Mouse (Mus musculus) T-helper 2 cell (primary cell): Measurements from ENCODE around the gene Lbp.

Experiments
- in situ Hi-C: fragments of 300-600 bp; cut with MboI, MseI; formaldehyde crosslinking; loops from one replicate; pipeline ENCODE4 v1.15.1; 2025; ENCODE audit warnings: high pct_unique_total_duplicates

The Lbp gene

DNA sequence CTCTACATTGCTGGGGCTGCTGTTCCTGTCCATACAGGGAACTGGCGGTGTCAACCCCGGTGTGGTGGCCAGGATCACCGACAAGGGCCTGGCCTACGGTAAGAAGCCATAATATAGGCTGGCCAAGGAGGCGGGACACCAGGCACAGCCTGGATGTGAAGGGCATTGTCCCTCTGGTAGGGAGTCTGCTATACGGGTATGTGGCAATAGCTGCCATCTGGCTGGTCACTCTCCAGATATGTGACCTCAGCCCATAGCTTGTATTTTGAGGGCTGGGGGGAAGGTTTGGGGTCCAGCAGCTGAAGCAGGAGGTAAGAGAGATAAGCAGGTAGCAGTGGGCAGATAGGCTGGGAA is 380 bp downstream of the Lbp start:
- in situ Hi-C loops: no loop called here

DNA sequence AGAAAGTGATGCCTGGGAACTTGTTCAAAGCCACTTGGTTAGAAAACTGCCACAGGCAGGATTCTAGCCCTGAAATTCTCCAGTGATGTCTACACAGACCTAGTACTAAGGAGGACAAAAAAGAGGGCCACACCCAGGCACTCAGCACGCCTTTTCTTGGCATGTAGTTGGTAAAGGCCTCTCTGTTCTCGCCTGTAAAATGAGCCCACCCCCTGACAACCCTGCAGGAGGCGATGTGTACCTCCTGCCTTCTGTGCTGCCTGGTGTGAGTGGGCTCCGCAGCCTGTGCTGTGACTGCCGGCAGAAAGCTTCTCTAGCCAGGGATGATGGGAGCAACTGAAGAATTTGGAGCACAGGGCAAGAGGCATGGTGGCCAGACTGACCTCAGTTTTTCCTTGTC is 2.0 kb downstream of the Lbp start:
- in situ Hi-C loops: no loop called here

DNA sequence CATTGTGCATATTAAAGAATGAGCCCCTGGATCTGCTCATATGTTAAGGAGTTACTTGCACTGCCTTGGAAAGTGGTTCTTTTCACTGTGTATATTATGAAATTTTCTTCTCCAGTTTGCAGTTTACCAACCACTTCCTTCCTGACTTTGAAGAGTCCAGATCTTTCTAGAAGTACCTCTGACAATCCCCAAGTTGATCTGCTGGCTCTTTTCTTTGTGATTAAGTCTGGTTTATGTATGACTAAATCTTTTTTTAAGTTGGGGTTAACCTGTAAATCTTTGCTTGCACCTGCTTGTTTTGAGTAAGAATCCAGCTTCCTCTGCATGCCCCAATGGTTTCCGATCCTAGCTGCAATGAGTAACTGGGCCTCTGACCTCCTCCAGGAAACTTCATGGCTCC is 6.8 kb downstream of the Lbp start:
- in situ Hi-C loops: no loop called here

DNA sequence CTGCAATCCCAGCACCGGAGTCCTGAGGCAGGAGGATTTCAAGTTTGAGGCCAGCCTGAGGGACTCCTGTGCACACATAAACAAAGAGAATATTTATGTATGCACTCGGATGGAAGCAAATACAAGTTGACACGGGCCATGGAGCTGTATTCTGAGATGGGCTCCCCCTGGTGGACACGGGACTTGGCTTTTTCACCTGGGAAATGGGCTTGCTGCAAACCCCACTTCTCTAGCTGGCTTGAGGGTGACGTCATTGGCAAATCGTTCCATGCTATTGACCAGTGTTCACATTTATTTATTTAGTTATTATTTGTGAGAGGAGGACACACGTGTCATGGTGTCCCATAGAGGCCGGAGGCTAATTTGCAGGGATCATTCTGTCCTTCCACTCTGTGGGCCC is 10.1 kb downstream of the Lbp start:
- in situ Hi-C loops: no loop called here

DNA sequence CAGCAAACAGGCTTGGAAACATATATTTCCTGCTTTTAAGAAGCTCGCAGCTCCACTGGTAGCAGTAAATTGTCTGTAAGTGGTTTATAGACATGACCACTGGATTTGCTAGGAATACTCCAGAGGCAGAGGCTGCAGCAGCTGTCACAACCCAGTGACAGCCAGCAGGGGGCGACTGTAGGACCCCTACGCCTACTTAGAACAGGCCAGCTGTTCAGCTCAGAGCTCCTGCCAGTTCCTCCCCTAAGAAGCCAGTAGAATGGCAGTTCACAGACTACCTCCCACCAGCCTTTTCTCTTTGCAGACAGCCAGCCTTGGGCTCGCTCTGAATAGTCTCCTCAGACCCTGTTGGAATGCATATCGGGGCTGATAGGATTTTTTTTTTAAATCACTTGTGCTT is 10.7 kb downstream of the Lbp start:
- in situ Hi-C loops: no loop called here

DNA sequence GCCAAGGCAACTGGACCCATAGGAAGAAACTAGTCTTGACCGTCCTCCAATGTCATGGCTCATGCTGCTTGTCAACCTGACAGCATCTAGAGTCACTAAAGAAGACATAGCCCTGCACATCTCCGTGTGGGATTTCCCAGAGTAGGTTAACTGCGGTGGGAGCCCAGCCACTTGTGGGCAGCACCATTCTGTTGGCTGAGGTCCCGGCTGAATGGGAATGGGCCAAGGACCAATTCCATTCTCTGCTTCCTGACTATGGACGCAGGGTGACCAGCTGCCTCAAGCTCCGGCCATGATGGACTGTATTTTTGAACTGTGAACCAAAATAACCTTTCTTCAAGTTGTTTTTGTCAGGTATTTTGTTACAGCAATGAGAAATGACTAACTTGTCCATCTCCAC is 15.3 kb downstream of the Lbp start:
- in situ Hi-C loops: no loop called here

DNA sequence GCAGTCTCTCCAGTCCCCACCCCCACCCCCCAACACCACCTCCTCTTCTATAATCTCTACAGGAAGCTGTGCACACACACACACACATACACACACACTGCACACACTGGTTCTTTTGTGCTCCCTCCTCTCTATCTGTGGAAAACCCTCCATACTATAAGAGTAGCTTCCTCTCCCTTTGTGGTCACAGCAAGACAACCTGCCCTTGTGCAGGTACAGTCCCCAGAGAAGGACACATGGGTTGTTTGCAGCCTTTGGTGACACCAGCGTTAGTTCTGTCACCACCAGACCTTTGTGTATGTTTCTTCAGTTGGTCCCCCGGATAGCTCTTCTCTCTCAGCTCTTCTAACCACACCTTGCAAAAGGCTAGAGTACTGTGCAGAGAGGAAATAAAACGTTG is 16.6 kb downstream of the Lbp start:
- in situ Hi-C loops: no loop called here

DNA sequence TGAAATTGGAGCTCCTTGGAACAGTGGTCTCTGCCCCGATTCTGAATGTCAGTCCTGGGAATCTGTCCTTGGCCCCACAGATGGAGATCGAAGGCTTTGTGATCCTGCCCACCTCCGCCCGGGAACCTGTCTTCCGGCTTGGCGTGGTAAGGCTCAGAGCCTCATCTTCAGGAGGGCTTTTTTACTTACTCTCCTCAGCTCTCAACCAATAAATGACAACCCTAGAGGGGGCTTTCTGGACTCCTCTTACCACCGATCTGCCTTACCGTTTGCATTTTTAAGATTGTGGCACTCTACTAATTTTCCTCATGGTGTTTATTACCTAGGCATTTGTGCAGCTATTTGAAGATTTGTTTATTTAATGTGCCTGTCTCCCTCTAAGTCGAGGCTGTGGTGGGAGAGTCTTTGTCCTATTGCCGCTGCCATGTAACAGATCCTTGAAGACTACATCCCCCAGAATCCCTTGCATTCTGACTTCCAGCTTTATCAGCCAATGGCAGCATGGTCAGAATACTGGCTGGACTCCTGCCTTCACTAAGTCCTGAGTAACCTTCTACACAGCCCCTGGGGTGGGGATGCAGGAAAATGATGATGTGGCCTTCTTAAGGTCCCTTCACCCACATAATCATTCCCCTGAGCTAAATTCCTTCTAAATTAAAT is 18.4 kb downstream of the Lbp start:
- in situ Hi-C loops: no loop called here

DNA sequence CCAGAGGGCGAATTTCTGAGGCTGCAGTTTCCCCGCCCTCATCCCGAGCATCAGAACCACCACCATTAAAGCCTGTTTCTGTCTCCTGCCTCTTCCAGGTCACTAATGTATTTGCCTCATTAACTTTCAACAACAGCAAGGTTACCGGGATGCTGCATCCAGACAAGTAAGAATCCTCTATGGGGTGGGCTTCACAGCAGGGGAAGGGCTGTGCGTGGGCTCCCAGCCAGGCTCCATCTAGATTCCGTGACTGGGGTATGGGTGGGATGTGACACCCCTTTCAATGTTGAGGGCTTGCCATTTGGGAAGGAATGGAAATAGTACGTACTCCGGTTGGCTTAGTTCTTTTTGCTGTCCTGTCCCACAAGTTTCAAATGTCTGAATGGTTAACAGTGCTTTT is 19.3 kb downstream of the Lbp start:
- in situ Hi-C loops: no loop called here

DNA sequence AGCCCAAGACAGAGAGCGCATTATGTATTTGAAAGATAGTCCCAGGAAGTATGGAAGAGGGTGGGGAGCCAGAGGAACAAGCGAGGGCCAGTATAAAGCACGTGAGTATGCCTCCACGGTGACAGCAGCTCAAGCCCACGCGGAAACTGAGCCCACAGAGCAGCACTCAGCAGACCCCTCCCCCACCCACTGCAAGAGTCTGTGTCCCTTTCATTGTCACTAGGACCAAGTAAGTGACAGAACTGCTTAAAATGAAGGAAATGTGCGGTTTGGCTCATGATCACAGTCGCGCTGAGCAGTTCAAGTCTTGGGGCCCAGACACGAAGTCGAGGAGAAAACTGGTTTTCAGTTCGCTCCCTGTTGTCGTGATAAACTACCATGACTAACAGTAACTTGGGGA is 28.1 kb downstream of the Lbp start:
- in situ Hi-C loops: no loop called here

DNA sequence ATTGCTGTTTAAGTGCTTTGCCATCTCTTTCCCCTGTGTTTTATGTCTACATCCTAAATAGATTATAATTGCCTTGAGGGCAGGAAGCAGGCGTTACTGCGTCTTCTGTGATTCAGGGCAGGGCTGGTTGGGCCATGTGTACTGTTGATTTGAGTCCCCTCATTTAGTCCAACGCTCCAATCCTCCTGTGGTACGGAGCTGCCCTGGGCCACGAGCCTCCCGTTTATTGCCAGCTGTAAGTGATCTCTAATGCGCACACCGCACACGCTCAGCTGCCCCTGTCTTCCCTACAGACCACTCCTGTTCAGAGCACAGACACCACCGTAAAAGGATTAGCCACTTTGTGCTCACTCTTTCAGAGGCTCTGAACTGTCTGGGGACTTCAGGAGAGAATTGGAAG is 31.4 kb downstream of the Lbp start:
- in situ Hi-C loops: no loop called here

DNA sequence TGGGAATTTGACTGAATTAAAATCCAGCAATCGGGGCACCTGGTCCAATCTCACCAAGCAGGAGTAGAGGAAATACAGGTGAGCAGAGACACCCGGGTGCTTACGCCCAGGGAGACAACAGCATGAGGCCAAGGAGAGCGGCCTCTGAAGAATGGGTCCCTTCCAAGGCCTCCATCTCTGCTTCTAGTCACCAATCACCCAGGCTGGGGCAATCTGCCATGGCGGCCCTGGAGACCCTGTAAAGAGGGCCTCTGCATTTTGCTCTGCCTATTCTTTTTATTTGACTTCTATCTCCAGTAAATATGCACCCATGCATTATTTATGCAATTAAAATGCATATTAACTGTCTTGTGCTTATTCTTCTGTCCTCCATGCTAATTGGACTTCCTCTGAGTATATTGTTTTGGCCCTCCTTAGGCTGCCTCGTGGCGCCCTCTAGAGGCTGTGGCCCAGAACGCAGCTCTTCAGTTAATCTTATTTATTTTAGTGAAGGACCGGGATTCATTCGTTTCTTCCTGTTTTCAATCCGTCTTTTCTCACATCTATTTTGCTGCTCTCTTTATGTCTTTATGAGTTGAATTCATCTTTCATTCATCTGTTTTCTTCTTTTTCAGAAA is 33.8 kb downstream of the Lbp start:
- in situ Hi-C loops: loop anchor here (5.0 kb wide), 1 partner anchor 58 kb away; no protein-coding TSS in a partner anchor

DNA sequence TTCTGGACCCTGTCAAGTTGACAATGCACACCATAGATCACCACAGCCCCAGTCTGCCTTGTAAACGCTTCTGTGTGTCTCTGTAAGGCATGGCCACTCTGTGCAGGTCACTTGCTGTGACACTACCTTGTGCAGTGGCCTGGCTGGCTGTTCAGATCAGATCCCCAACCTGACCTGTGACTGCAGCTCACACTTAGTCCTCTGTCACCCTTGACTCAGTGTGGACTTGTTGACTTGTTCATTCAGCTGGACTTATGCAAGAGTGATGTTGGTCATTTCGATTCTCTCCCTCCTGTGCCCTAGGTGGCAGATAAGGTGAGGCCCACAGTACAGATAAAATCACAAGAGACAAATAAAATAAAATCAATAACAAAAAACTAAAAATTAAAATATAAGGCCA is 35.0 kb downstream of the Lbp start:
- in situ Hi-C loops: loop anchor here (5.0 kb wide), 1 partner anchor 59 kb away; no protein-coding TSS in a partner anchor

DNA sequence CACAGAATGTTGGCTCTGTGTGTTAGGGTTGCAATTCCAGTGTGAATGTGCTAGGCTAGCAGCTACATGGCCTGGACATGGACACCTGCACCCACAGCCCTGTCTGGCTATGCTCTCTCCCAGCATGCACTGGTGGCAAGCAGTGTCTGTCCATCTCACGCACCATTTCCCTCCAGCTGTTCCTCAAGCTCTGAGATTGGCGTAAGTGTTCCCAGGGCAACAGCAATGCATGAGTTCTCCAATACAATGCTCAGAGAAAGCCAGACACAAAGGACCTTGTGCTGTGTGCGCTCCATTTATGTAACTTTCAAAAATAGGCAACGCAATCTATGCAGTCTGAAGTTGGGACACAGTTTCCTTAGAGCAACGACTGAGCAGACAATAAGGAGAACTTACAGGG is 37.2 kb downstream of the Lbp start:
- in situ Hi-C loops: loop anchor here (5.0 kb wide), 1 partner anchor 61 kb away; no protein-coding TSS in a partner anchor

DNA sequence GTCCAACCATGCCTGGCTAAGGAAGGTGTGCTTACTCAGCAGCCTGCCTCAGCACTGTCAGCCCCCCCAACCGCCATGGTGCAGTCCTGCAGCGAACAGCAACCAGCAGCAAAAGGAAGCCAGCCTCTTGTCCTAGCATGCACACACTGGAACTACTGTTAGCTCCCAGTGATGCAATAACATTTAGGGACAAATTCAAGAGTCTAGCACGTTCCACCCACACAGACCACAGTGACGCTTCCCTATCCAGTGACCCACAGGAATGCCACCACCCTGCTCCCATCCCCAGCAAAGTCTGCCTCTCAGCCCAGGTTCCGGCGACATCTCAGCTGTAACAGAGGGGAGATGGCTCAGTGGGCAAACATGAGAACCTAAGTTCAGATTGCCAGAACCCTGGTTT is 40.2 kb downstream of the Lbp start:
- in situ Hi-C loops: loop anchor here (5.0 kb wide), 1 partner anchor 139 kb away; no protein-coding TSS in a partner anchor

DNA sequence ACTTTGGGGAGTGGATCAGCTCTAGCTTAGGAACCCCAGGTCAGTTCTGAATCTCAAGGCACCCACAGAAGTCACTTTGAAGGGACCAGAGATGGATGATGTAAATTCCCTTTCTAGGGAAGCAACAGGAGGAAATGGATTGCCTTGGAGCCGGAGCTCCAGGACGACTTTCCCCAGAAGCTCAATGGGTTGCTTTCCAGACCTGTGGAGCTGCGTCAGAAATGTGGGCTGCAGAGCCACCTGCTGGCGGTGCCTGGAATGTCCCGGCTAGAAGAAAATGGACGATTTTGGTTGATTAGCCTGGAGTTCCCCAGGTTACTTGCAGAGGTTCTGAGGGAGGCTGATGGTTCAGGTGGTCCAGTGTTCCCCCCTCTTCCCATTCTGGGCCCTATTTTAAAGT is 41.6 kb downstream of the Lbp start:
- in situ Hi-C loops: loop anchor here (5.0 kb wide), 1 partner anchor 141 kb away; no protein-coding TSS in a partner anchor

DNA sequence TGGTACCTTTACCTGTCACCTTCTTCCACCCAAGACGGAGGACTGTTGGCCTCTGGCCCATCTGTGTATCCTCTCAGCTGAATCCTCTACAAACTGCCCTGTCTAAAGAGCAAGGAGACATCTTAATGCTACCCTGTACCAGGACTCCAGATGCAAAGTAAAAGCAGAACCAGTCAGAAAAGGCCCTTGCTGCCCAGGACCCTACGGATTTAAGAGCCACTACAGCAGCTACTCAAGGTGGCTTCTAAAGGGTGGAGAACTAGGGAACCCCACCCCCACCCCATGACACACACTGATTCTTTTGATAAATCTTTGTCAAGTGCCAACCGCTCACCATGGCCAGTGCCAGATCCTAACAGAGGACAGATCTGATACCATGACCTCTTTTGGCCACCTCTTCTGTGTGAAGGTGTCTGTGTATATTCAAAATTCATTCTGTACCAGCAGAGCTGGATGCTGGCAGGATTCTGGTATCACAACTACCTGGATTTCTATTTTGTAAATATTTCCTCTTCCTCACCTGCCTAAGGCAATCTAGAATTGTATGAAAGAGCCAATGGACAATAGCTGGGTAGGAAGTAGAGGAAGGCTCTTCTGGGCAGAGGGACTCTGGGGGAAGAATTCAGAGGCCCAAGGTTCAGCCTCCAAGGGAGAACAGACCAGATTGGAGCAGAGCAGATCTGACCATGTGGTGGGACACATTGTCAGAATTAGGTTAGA is 46.7 kb downstream of the Lbp start:
- in situ Hi-C loops: no loop called here

DNA sequence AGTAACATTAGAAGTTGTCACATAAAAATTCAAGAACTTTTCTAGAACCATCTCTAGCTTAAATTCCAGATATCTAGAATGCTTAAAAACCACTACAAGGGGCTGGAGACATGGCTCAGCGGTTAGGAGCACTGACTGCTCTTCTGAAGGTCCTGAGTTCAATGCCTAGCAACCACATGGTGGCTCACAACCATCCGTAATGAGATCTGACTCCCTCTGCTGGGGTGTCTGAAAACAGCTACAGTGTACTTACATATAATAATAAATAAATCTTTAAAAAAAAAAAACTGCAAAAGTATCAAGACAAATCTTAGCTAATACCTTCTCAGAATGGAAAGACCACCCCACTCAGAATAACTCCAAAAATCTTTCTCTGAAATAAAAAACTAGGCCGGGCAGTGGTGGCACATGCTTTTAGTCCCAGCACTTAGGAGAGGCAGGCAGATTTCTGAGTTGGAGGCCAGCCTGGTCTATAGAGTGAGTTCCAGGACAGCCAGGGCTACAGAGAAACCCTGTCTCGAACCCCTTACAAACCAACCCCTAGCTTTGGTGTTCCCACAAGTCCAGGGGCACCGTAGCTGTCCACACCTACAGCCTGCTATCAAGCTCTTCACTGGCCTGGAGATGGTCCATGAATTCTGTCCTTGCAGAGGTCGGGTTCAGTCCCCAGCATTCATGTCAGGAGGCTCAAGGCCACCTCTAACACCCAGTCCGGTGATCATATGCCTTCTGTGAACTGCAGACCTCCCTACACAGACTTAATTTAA is 48.2 kb downstream of the Lbp start:
- in situ Hi-C loops: no loop called here

DNA sequence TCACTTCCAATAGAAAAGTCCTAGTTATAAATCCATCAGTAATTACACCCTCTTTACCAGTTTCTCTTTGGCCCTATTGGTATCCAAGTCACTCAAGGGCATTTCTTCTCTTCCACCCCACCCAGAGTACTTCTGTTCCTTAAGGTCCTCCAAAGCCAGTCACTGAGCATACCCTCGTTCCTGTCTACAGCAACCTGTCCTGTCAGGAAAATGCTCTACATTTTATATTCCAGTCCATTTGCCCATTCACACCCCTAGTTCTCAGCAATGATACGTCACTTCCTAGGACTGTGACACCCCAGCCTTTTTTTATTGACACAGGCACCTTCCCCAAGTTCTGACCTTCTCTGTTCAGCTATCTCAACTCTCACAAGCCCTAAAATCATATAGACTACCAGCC is 48.9 kb downstream of the Lbp start:
- in situ Hi-C loops: no loop called here

DNA sequence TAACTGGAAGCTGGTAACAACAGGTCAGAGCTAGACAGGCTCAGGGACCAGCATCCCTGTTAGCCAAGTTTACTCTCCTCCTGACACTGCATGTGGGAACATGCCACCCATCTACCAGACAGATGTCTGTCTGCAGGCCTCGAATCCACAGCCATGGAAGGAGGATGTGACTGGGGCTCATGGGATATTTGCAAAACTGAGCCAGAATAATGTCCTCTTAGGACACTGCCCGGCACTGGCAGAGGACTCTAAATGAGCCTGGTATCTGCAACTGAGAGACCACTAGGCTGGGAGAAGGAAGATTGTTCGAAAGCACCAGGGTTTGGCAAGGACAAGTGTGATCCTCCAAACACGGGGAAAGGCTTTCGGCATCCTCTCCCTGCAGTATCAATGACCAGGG is 49.8 kb downstream of the Lbp start:
- in situ Hi-C loops: no loop called here

DNA sequence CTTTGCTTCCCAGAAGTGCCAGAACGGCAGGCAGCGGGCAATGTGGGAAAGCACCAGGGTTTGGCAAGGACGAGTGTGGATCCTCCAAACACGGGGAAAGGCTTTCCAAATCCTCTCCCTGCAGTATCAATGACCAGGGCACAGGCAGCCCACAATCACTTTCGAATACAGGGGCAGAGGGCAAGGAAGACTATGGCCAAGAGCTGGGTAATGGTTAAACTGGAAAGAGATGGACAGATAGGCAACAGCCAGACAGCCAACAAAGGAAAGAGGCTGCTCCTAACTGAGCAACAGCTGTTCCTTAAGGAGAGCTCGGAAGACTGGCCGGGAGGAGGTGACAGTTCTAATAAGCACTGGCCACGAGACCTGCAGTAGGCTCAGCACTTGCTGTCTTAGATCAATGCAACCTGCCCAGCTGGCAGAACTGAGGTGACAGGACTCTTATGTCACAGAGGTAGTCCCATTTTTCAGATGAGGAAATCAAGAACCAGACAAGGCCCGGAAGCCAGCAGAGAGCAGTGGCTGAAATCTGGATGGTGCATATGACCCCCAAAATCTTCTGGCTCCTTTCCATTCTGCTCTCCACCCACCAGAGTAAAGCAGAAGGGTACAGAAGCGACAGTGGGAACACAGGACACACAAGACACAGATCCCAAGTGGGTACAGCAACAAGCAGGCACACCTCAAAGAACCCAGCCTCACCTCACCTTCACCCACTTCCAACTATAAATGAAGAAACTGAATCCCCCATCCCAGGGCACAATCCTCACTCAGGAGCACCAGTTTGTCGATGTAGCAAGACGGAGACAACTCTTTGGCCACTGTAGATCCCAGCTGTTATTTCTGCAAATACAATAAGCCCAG is 53.7 kb downstream of the Lbp start:
- in situ Hi-C loops: no loop called here
